Mouse (Mus musculus): ENCODE measurements around the gene Tpk1.

GRCm38 (mm10) chr6:43633308-43633963, 32.6 kb downstream of the Tpk1 start:
- TF ChIP-seq POLR2A (IDR thresholded peaks at IDR 0.05; ENCODE audit: extremely low read depth, insufficient read depth, low read length): no peak
- TF ChIP-seq CTCF (IDR thresholded peaks at IDR 0.05; ENCODE audit: low read depth, low read length): no peak
